Mouse (Mus musculus): ENCODE measurements around the gene Golph3.

- TF ChIP-seq CTCF (IDR thresholded peaks at IDR 0.05; ENCODE audit: control insufficient read depth, insufficient read depth, insufficient read length) (no peak), MYOG (IDR thresholded peaks at IDR 0.05; ENCODE audit: control insufficient read depth, extremely low read depth, insufficient read length) (no peak), MAX (IDR thresholded peaks at IDR 0.05) (no peak), USF1 (IDR thresholded peaks at IDR 0.05; ENCODE audit: low read depth) (no peak), FOSL1 (IDR thresholded peaks at IDR 0.05; ENCODE audit: insufficient read depth, low read length, poor library complexity, severe bottlenecking) (no peak)
Measured at GRCm38 (mm10) chr15:12311465-12311864, 9.8 kb upstream of the Golph3 start.
